Mouse (Mus musculus): ENCODE measurements at regions not wholly inside any gene's neighbourhood (a gene's known extent, or its start where the extent isn't known, plus 50 kb on each side); places are given as distances from the start of the nearest gene placed in this dataset.

DNA sequence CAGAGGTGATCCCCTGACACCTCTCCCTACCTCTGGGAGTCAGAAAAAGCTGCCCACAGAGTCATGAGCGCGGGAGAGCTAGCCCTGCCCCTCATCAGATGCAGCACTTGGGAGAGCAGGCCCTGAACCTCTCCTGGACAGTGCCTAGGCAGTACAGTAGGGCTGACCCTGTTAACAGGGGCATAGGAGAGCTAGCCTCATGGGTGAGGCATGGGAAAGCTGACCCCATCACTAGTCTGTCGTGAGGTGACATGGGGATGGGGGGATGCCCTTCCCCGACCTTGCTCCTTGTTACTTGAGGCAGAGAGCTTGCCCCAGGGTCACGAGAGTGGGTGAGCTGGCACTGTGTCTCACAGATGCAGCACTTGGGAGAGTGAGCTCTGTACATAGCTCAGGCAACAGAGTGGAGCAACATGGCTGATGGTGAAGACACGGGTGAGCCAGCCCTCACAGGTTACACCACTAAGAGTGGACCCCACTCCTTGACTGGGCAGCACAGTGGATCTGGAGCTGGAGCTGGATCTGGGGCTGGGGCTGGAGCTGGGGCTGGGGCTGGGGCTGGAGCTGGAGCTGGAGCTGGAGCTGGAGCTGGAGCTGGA is 225.5 kb upstream of the Krr1 start:
- DNase-seq = no peak

GRCm38 (mm10) chr10:111748482-111748881 is 224.0 kb upstream of the Krr1 start:
- no peak for DNase-seq

- DNase-seq = no peak
These were observed 218.8 kb upstream of the Krr1 start for GRCm38 (mm10) chr10:111753646-111754045.

GRCm38 (mm10) chr10:111755964-111756363 is 216.5 kb upstream of the Krr1 start:
- DNase-seq = no peak

DNA sequence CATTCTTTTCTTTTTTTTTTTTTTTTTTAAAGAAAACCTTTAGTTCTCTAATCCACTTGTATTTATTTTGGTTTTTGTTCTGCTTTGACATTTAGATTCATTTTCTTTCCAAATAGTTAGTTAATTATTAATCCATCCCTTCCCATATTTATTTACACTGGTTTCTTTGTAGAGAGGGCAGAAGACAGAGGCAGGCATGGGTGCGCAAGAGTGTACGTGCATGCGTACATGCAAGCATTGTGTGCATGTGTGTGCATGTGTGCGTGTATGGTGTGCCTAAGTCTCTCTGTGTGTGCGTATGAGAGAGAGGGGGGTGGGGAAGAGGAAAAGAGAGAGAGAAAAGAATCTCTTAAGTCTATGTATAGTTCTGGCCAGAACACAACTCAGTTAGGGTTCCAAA is 215.9 kb upstream of the Krr1 start:
- DNase-seq = no peak

DNA sequence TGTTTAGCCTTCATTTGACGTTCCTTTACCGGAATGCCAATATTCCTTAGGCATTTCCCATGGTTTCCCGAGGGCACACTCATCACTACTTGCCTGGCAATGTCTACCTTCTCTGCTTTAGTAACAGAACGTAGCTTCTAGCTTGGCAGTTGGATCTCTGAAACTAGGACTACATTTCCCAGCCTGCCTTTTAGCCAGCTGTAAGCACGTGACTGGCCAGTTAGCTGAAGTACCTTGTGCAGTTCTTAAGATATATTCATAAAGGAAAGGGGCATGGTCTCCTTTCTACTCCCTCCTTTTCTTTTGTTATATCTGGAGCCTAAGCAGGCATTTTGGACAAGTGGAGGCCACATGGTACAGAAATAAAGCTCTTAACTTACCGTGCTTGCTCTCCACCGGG is 214.8 kb upstream of the Krr1 start:
- DNase-seq = no peak

GRCm38 (mm10) chr10:111759505-111759904 is 213.0 kb upstream of the Krr1 start:
- no peak for DNase-seq

- no peak for DNase-seq
These were observed 209.5 kb upstream of the Krr1 start for GRCm38 (mm10) chr10:111762751-111763528.

GRCm38 (mm10) chr10:111767011-111767720 is 205.3 kb upstream of the Krr1 start:
- DNase-seq = no peak

DNA sequence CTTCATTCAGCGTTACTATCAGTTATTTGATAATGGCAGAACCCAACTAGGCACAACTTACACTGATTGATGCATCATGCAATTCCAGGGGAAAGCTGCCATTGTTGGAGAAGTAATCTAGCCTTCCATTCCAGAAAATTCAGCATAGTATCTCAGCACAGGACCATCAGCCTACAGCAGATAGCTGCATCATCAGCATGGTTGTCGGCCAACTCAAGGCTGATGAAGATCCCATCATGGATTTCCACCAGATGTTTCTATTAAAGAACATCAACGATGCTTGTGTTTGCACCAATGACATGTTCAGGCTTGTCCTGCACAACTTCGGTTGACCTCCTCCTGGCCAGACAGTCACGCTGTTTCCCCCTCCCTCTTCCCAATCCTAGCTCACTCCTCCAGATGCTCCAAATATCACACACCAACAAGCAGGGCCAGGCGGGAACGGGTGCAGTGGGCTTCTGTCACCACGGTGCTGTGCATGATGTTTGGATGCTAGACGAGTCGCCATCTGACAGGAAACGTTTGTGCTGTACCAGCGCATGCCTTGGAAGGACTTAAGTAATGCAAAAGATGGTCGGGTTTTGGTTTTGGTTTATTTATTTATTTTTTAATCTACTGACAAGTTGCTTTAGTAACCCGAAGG is 204.5 kb upstream of the Krr1 start:
- no peak for DNase-seq

DNA sequence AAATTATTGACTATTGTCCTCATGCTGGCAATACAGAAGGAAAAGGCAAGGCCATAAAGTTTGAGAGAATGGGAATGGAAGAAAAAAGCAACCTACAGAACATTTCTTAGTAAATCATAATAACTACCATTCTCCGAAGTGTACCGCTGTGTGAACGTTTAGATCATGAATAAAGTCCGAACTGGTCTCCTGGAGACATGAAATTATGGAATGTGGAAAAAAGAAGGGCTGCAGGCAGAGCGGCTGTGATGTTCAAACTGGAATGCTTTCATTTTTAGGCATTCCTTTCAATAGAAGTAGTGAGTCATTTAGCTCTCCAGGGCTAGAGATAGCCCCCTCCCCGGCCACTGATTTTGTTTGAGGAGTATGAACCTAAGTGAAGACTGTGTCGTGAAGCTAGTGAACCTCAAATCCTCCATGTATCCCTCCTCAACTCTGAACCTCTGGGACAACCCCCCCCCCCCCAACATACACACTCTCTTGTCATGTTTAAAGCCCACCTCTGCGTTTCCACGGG is 202.9 kb upstream of the Krr1 start:
- no peak for DNase-seq

- DNase-seq = no peak
These were observed 202.4 kb upstream of the Krr1 start for GRCm38 (mm10) chr10:111770027-111770426.

GRCm38 (mm10) chr10:111771010-111771409 is 201.5 kb upstream of the Krr1 start:
- DNase-seq = no peak

- DNase-seq = no peak
These were observed 194.9 kb upstream of the Krr1 start for GRCm38 (mm10) chr10:111777559-111777958.

- DNase-seq = no peak
These were observed 194.4 kb upstream of the Krr1 start for GRCm38 (mm10) chr10:111778111-111778510.

- DNase-seq = no peak
These were observed 192.5 kb upstream of the Krr1 start for GRCm38 (mm10) chr10:111779956-111780355.

DNA sequence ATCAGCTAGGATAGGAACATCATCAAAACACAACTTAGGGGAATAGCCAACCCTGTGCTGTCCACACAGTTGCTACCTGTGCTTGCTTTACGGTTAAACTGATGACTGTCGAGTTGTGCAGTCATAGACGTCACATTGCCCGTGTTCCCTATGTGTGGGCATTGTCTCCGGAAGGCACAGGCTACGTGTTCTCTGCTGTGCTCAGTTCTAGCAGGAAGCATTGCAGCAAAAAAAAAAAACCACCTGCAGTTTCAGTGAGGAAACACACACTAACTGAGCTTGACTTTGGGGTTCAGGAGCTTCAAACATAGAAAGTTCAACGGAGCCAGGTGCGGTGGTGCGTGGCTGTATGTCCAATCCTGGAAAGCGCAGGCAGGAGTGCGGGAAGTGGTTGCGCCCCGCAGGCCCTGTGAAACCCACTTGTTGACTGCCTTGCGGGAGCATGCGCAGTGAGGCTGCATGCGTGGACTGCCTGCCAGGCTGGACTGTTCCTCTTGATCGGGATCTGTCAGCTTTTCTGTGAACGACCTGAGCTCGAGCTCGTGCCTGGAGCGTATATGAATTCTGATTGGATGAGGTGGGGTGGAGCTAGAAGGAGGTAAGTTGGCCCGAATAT is 190.2 kb upstream of the Krr1 start:
- no peak for DNase-seq

GRCm38 (mm10) chr10:111783496-111783895 is 189.0 kb upstream of the Krr1 start:
- no peak for DNase-seq

GRCm38 (mm10) chr10:111784065-111784853 is 188.2 kb upstream of the Krr1 start:
- DNase-seq = no peak

DNA sequence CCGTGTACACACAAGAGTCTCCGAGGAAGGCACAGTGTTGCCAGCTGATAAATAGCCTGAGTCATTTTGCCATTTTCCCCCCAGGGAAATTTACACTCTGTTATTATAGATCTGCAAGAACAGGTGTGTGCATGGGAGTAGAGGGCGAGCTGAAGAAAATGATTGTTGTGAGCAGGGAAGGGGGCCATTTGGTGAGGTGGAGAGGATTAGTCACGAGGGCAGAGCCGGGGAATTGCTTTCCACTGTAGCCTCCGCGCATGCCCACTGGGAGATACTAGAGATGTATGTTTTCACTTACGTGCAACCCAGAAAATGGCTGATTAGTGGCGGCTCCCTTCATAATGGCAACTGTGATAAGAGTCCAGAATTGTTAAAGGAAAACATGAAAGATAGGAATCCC is 185.3 kb upstream of the Krr1 start:
- DNase-seq = no peak

GRCm38 (mm10) chr10:111789264-111789663 is 183.2 kb upstream of the Krr1 start:
- DNase-seq = no peak

- no peak for DNase-seq
These were observed 181.6 kb upstream of the Krr1 start for GRCm38 (mm10) chr10:111790911-111791310.
